Comparison of ENCODE assay signal across 8 mouse cellular contexts in the genomic region with DNA sequence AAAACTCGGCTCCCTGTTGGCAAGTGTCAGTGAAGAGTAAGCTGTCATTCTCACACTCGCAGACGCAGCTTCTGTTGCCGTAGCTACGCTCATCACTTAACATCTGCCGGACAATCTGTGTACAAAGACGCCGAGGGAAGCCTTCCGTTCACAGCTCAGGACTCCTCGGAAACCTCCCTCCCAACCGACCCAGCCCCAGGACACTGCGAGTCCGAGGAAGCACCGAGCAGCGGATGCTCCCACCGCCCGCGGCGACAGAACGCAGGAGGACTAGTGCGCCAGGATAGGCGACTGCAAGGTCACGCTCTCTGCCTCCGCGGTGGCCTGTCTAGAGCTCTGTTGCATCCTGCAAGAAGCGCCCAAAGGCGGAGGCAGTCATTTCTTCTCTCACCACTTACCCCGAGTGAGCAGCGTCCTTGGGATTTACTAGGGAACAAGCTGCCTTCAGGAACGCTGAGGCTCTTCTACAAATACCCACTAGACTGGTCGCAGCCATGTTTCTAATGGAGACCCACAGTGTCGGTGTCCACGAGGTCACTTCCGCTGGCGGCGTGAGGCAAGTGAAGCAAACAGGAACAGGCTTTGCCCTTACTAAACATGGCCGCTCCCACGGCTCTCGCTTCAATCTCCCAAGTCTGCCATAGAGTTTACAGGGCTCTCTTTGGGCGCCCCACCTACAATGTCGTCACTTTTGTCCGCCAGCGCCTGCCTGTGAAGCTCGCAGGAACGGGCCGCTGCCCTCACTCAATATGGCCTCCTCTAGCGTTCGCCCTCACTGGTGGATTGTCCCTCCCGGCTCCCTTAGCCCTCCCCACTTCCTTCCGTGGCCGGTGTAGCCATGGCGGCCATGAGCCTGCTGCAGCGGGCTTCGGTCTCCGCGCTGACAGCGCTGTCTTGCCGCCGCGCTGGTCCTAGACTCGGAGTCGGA. TPM values are rescaled to one million over a fixed set of nuclear protein-coding genes. Genes with fewer than 3 reads are reported as not detected.
DNase-seq lines count a peak whose midpoint lies in the region; ATAC-seq and TF ChIP-seq lines count a peak whose summit lies in the region.

A gene (plus strand): TSS at position 747 of the 928 bp plus-strand sequence.

- TF ChIP-seq POLR2A in brain, embryonic 14.5 days (IDR thresholded peaks at IDR 0.05; ENCODE audit: borderline replicate concordance, extremely low read depth, insufficient read depth, insufficient read length, poor library complexity, severe bottlenecking): peak; percentile 72; the same call in 1 of the 2 replicates
- peak; percentile 71 for TF ChIP-seq POLR2A in liver, adult 2 months (IDR thresholded peaks at IDR 0.05; ENCODE audit: extremely low read depth, insufficient read depth, low read length)
- peak; percentile 92 for TF ChIP-seq POLR2A in myocyte (IDR thresholded peaks at IDR 0.05; ENCODE audit: insufficient read length, low read depth)

- no peak for TF ChIP-seq CTCF in C2C12 (IDR thresholded peaks at IDR 0.05; ENCODE audit: control insufficient read depth, insufficient read depth, insufficient read length)
- no peak for TF ChIP-seq CTCF in brain, embryonic 14.5 days (IDR thresholded peaks at IDR 0.05; ENCODE audit: borderline replicate concordance, extremely low read depth, insufficient read depth, insufficient read length)
- TF ChIP-seq CTCF in liver, adult 2 months (IDR thresholded peaks at IDR 0.05; ENCODE audit: low read depth, low read length): no peak

- peak within 1 kb of the TSS; percentile 94 for H3ac ChIP-seq in C2C12 (ENCODE audit: control insufficient read depth, insufficient read length, low read depth)
- peak within 1 kb of the TSS; percentile 81 for H3ac ChIP-seq in myocyte (ENCODE audit: control insufficient read depth, insufficient read length)

- peak within 1 kb of the TSS; percentile 93 for H3K9ac ChIP-seq in heart, embryonic 11.5 days (ENCODE audit: low read depth, low read length)
- peak within 1 kb of the TSS; percentile 92 for H3K9ac ChIP-seq in kidney, embryonic 16.5 days (replicated peaks; ENCODE audit: low read length)
- H3K9ac ChIP-seq in liver, adult 2 months (ENCODE audit: low read depth, low read length): peak within 1 kb of the TSS; percentile 83

- H3K27me3 ChIP-seq in C2C12 (ENCODE audit: control insufficient read depth, insufficient read depth, insufficient read length): no peaks in the 10 kb centered on the region
- no peaks in the 10 kb centered on the region for H3K27me3 ChIP-seq in erythroblast, embryonic 14.5 days (ENCODE audit: control insufficient read depth)
- H3K27me3 ChIP-seq in heart, embryonic 11.5 days (ENCODE audit: control insufficient read depth, insufficient read depth, low read length): no peaks in the 10 kb centered on the region
- H3K27me3 ChIP-seq in kidney, embryonic 16.5 days (ENCODE audit: insufficient read depth, low read length): no peaks in the 10 kb centered on the region
- H3K27me3 ChIP-seq in liver, adult 2 months (ENCODE audit: control insufficient read depth, insufficient read depth, low read length): no peaks in the 10 kb centered on the region
- no peaks in the 10 kb centered on the region for H3K27me3 ChIP-seq in myocyte (ENCODE audit: control insufficient read depth, insufficient read depth, insufficient read length)
- H3K27me3 ChIP-seq in splenic B cell, adult 2 months (ENCODE audit: control insufficient read depth, insufficient read depth, low read length, poor library complexity, severe bottlenecking): no peaks in the 10 kb centered on the region

- DNase-seq in brain, embryonic 14.5 days (ENCODE audit: low read depth): peak; percentile 100
- DNase-seq in liver, adult 2 months (ENCODE audit: extremely low read depth, low read depth, low spot score): peak; percentile 96
- peak; percentile 99 for DNase-seq in splenic B cell, adult 2 months (ENCODE audit: low read depth, low spot score)

- peak; percentile 97 for ATAC-seq in heart, embryonic 11.5 days (replicated peaks; ENCODE audit: insufficient number of reproducible peaks, low FRiP score, low TSS enrichment)
- peak; percentile 96 for ATAC-seq in kidney, embryonic 16.5 days (ENCODE audit: low FRiP score, low TSS enrichment)

- peak within 1 kb of the TSS; percentile 80 for H3K27ac ChIP-seq in heart, embryonic 11.5 days (ENCODE audit: low read depth, low read length)
- H3K27ac ChIP-seq in kidney, embryonic 16.5 days (ENCODE audit: low read length): peak within 1 kb of the TSS; percentile 82
- H3K27ac ChIP-seq in liver, adult 2 months (replicated peaks; ENCODE audit: insufficient read depth, low read depth, low read length): peak within 1 kb of the TSS; percentile 82

- H3K4me3 ChIP-seq in C2C12 (ENCODE audit: insufficient read depth, poor library complexity, severe bottlenecking) (peak within 1 kb of the TSS; percentile 96), myocyte (peak within 1 kb of the TSS; percentile 74)
- peak within 1 kb of the TSS; percentile 92 for H3K4me3 ChIP-seq in erythroblast, embryonic 14.5 days (replicated peaks)
- H3K4me3 ChIP-seq in heart, embryonic 11.5 days (ENCODE audit: low read depth, low read length): peak within 1 kb of the TSS; percentile 97
- peak within 1 kb of the TSS; percentile 98 for H3K4me3 ChIP-seq in kidney, embryonic 16.5 days (ENCODE audit: low read length)
- peak within 1 kb of the TSS; percentile 77 for H3K4me3 ChIP-seq in liver, adult 2 months (ENCODE audit: insufficient read depth, low read depth, low read length)

- H3K4me2 ChIP-seq in heart, embryonic 11.5 days: peak within 1 kb of the TSS; percentile 85
- H3K4me2 ChIP-seq in kidney, embryonic 16.5 days (replicated peaks; ENCODE audit: low read depth, low read length): peak within 1 kb of the TSS; percentile 89
- H3K4me2 ChIP-seq in myocyte (ENCODE audit: low read depth): peak within 1 kb of the TSS; percentile 95

- H3K79me2 ChIP-seq in C2C12 (ENCODE audit: control insufficient read depth, insufficient read depth) (peaks cover 72% of the 10 kb centered on the region), myocyte (ENCODE audit: control insufficient read depth, insufficient read depth) (peaks cover 63% of the 10 kb centered on the region)
- peaks cover 19% of the 10 kb centered on the region; the same call in 1 of the 2 replicates for H3K79me2 ChIP-seq in liver, adult 2 months (ENCODE audit: control insufficient read depth, insufficient read depth, low read length)

- H3K9me3 ChIP-seq in erythroblast, embryonic 14.5 days (ENCODE audit: control insufficient read depth, low read length): no peaks in the 10 kb centered on the region; the same call in 1 of the 2 replicates
- H3K9me3 ChIP-seq in heart, embryonic 11.5 days (replicated peaks; ENCODE audit: control insufficient read depth, low read length): no peaks in the 10 kb centered on the region
- H3K9me3 ChIP-seq in kidney, embryonic 16.5 days (ENCODE audit: low read length): no peaks in the 10 kb centered on the region

- under 1% methylated on average over 62 of the region's 62 CpGs for WGBS in heart, embryonic 11.5 days (ENCODE audit: insufficient replicate concordance)
- under 1% methylated on average over 62 of the region's 62 CpGs for WGBS in kidney, embryonic 16.5 days
- under 1% methylated on average over 62 of the region's 62 CpGs for WGBS in liver, adult 2 months

- H3K79me3 ChIP-seq in C2C12 (ENCODE audit: low read depth): peaks cover 38% of the 10 kb centered on the region

- H3K4me1 ChIP-seq in erythroblast, embryonic 14.5 days (ENCODE audit: control insufficient read depth): peaks cover 35% of the 10 kb centered on the region
- H3K4me1 ChIP-seq in heart, embryonic 11.5 days (ENCODE audit: control insufficient read depth, insufficient read depth, low read length): peaks cover 9% of the 10 kb centered on the region
- H3K4me1 ChIP-seq in kidney, embryonic 16.5 days (ENCODE audit: insufficient read depth, low read length): peaks cover 23% of the 10 kb centered on the region
- H3K4me1 ChIP-seq in liver, adult 2 months (ENCODE audit: control insufficient read depth, insufficient read depth, low read length): peaks cover 7% of the 10 kb centered on the region

- H3K36me3 ChIP-seq in C2C12 (ENCODE audit: control insufficient read depth, insufficient read depth) (peaks cover 28% of the 10 kb centered on the region), myocyte (ENCODE audit: control insufficient read depth, insufficient read depth) (peaks cover 14% of the 10 kb centered on the region)
- H3K36me3 ChIP-seq in erythroblast, embryonic 14.5 days (ENCODE audit: control insufficient read depth): peaks cover 23% of the 10 kb centered on the region
- H3K36me3 ChIP-seq in heart, embryonic 11.5 days (ENCODE audit: control insufficient read depth, insufficient read depth, low read length): peaks cover 1% of the 10 kb centered on the region
- peaks cover 17% of the 10 kb centered on the region for H3K36me3 ChIP-seq in kidney, embryonic 16.5 days (ENCODE audit: insufficient read depth, low read length)
- H3K36me3 ChIP-seq in liver, adult 2 months (ENCODE audit: control insufficient read depth, insufficient read depth, low read length): peaks cover 11% of the 10 kb centered on the region
- H3K36me3 ChIP-seq in splenic B cell, adult 2 months (ENCODE audit: control insufficient read depth, insufficient read depth, low read length, poor library complexity, severe bottlenecking): peaks cover 6% of the 10 kb centered on the region

TF ChIP-seq in C2C12, 6 proteins besides CTCF, POLR2A, EP300 and RAD21:
- TF ChIP-seq MYOG (IDR thresholded peaks at IDR 0.05; ENCODE audit: control insufficient read depth, extremely low read depth, insufficient read length) (no peak), MAX (IDR thresholded peaks at IDR 0.05) (peak; percentile 72)

TF ChIP-seq in myocyte, 11 proteins besides CTCF, POLR2A, EP300 and RAD21:
- TF ChIP-seq MYOD1 (IDR thresholded peaks at IDR 0.05; ENCODE audit: control insufficient read depth in 1 of 3, insufficient read length in 2 of 3, low read depth in 2 of 3): peak in 1 of 3 experiments; percentile 6
- peak; percentile 66 for TF ChIP-seq SRF (IDR thresholded peaks at IDR 0.05; ENCODE audit: control insufficient read depth, insufficient read length, low read depth)
- no peak for TF ChIP-seq USF1 (IDR thresholded peaks at IDR 0.05; ENCODE audit: low read depth)
- peak; percentile 82 for TF ChIP-seq POLR2AphosphoS2 (IDR thresholded peaks at IDR 0.05; ENCODE audit: insufficient read length, low read depth)
- peak in 1 of 3 experiments; percentile 30 for TF ChIP-seq MYOG (IDR thresholded peaks at IDR 0.05; ENCODE audit: control insufficient read depth in 1 of 3, insufficient read depth in 1 of 3, insufficient read length in 2 of 3, low read depth in 2 of 3)

RNA-seq across cellular contexts. Expression of the gene that starts here (rescaled TPM):
- 137 TPM for polyA plus RNA-seq in C2C12 (2012; fragmentation: generic; extraction: Trizol)
- polyA plus RNA-seq in brain, embryonic 14.5 days (2012; rRNA removed): 210 and 260 TPM in 2 replicates
- 0.60 and 1.5 TPM in 2 replicates for polyA plus RNA-seq in erythroblast, embryonic 14.5 days (2012)
- polyA plus RNA-seq in heart, embryonic 11.5 days (2014; fragmentation: Nextera tagmentation; extraction: Ambion mirVana): 468 and 475 TPM in 2 replicates
- polyA plus RNA-seq in kidney, embryonic 16.5 days (2015; fragmentation: Nextera tagmentation; extraction: Ambion mirVana): 325 and 353 TPM in 2 replicates
- total RNA-seq in liver, adult 2 months (2014; rRNA removed): 375 and 379 TPM in 2 replicates
- 279 and 327 TPM in 2 replicates for polyA plus RNA-seq in liver, adult 2 months (2012; rRNA removed)
- polyA plus RNA-seq in myocyte (2012; fragmentation: generic; extraction: Trizol): 224 TPM

Comparison
In these comparisons a context has a peak if more than half of its experiments do, and no peak if none do; other contexts are left out.
1. Peak in every context shown above with its lines: DNase-seq, ATAC-seq, H3K4me3 ChIP-seq and H3K27ac ChIP-seq.
2. RNA of the gene that starts here (polyA plus RNA-seq): 468 to 475 TPM in heart, embryonic 11.5 days, 325 to 353 TPM in kidney, embryonic 16.5 days, 279 to 327 TPM in liver, adult 2 months, 224 TPM in myocyte (single experiment), 210 to 260 TPM in brain, embryonic 14.5 days and 137 TPM in C2C12 (single experiment); 0.60 to 1.5 TPM in erythroblast, embryonic 14.5 days; every median in the first group is over 10 times any median in the second.